Mouse (Mus musculus) hindbrain, embryonic 11.5 days (tissue): Measurements from ENCODE around the gene Ushbp1. TPM values are rescaled to one million over a fixed set of nuclear protein-coding genes. Genes with fewer than 3 reads are reported as not detected.

ENCODE experiments used
- ATAC-seq: fragments of 200-750 bp; cut with Nextera tagmentation; 2 replicates; pipeline ENCODE4 v1.8.0; 2017; ENCODE audit warnings: mild to moderate bottlenecking, moderate TSS enrichment, moderate library complexity; ENCODE audit not compliant: low FRiP score
- DNase-seq: peaks from one replicate; pipeline ENCODE4 v3.0.0-alpha.2; 2015; ENCODE audit warnings: low spot score
- H3K27ac ChIP-seq: fragments of 300-500 bp; sonication (generic); 2 replicates; pipeline ENCODE4 v1.5.1; 2014; ENCODE audit warnings: mild to moderate bottlenecking, low read depth, low read length
- H3K27me3 ChIP-seq: fragments of 300-500 bp; sonication (generic); 2 replicates; pipeline ENCODE4 v1.6.1; 2014; ENCODE audit warnings: mild to moderate bottlenecking, low read length, moderate library complexity, mixed read lengths; ENCODE audit not compliant: control insufficient read depth, insufficient read depth
- H3K36me3 ChIP-seq: fragments of 300-500 bp; sonication (generic); 2 replicates; pipeline ENCODE4 v1.6.1; 2014; ENCODE audit warnings: mild to moderate bottlenecking, low read length, moderate library complexity, mixed read lengths; ENCODE audit not compliant: control insufficient read depth, insufficient read depth
- H3K4me1 ChIP-seq: fragments of 300-500 bp; sonication (generic); replicated peaks from 2 replicates; pipeline ENCODE4 v1.6.1; 2014; ENCODE audit warnings: low read length, mixed read lengths; ENCODE audit not compliant: control insufficient read depth, insufficient read depth
- H3K4me2 ChIP-seq: fragments of 300-500 bp; sonication (generic); replicated peaks from 2 replicates; pipeline ENCODE4 v1.6.1; 2014; ENCODE audit warnings: mild to moderate bottlenecking, low read depth, low read length
- H3K4me3 ChIP-seq: fragments of 300-500 bp; sonication (generic); 2 replicates; pipeline ENCODE4 v1.5.1; 2014; ENCODE audit warnings: low read depth, low read length
- H3K9ac ChIP-seq: fragments of 300-500 bp; sonication (generic); 2 replicates; pipeline ENCODE4 v1.6.1; 2014; ENCODE audit warnings: low read depth, low read length
- H3K9me3 ChIP-seq: fragments of 300-500 bp; sonication (generic); 2 replicates; pipeline ENCODE4 v1.6.1; 2016; ENCODE audit warnings: low read length; ENCODE audit not compliant: control insufficient read depth
- WGBS: fragments of 180-500 bp; shearing (Covaris S2); extraction: QIAGEN DNeasy Blood & Tissue Kit; methylation state at CpG from one replicate; pipeline ENCODE4 v1.1.7; 2014; 5-methylcytosine and 5-hydroxymethylcytosine counted together
- polyA plus RNA-seq: library from polyadenylated mRNA; unstranded; fragments of >200 nt; fragmentation: Nextera tagmentation; extraction: Ambion mirVana; gene quantifications from 2 replicates; pipeline ENCODE4 v1.2.1, GENCODE M21; 2014

Gene Ushbp1
- polyA plus RNA-seq, 1 experiment from 2014 or later = 3.6 TPM

GRCm38 (mm10) chr8:71369040-71369718 is 26.4 kb downstream of the Ushbp1 start:
- ATAC-seq = no peak
- 92% methylated on average over 10 of the region's 10 CpGs for WGBS

GRCm38 (mm10) chr8:71368366-71368765 is 27.2 kb downstream of the Ushbp1 start:
- Histone ChIP-seq H3K9ac (no peak overlapping the region), H3K27me3 (no peaks in the 10 kb centered on the region), H3K9me3 (no peaks in the 10 kb centered on the region), H3K4me2 (no peak overlapping the region), H3K4me1 (peaks cover 4% of the 10 kb centered on the region), H3K4me3 (no peak overlapping the region), H3K36me3 (no peaks in the 10 kb centered on the region), H3K27ac (no peak overlapping the region)
- DNase-seq (no peak), ATAC-seq (no peak)

More at GRCm38 (mm10) chr8:71369040-71369718, 26.4 kb downstream of the Ushbp1 start:
- Histone ChIP-seq H3K27ac (no peak overlapping the region), H3K9me3 (no peaks in the 10 kb centered on the region), H3K27me3 (no peaks in the 10 kb centered on the region), H3K4me1 (peaks cover 4% of the 10 kb centered on the region), H3K4me3 (peak overlapping the region; percentile 1; the same call in 1 of the 2 replicates), H3K4me2 (no peak overlapping the region), H3K9ac (no peak overlapping the region), H3K36me3 (no peaks in the 10 kb centered on the region)
- DNase-seq = no peak

GRCm38 (mm10) chr8:71367529-71368176 is 27.9 kb downstream of the Ushbp1 start:
- H3K27me3 ChIP-seq = no peaks in the 10 kb centered on the region
- peak overlapping the region; percentile 47 for H3K4me3 ChIP-seq
- H3K9me3 ChIP-seq = no peaks in the 10 kb centered on the region
- H3K9ac ChIP-seq = peak overlapping the region; percentile 19
- WGBS = 56% methylated on average over 17 of the region's 17 CpGs
- H3K27ac ChIP-seq = peak overlapping the region; percentile 48; the same call in 1 of the 2 replicates
- H3K36me3 ChIP-seq = no peaks in the 10 kb centered on the region
- DNase-seq (no peak), ATAC-seq (no peak)
- H3K4me2 ChIP-seq = peak overlapping the region; percentile 66
- peaks cover 4% of the 10 kb centered on the region for H3K4me1 ChIP-seq

GRCm38 (mm10) chr8:71366771-71367528 is 28.7 kb downstream of the Ushbp1 start, which contains the start of gene Use1:
Gene Use1, plus strand, starts transcription at chr8:71366848.
- H3K9me3 ChIP-seq = no peaks in the 10 kb centered on the region
- ATAC-seq = peak; percentile 81
- peaks cover 4% of the 10 kb centered on the region for H3K4me1 ChIP-seq
- H3K27ac ChIP-seq = peak within 1 kb of the TSS; percentile 48
- DNase-seq = peak; percentile 92
- H3K9ac ChIP-seq = peak within 1 kb of the TSS; percentile 19
- H3K4me3 ChIP-seq = peak within 1 kb of the TSS; percentile 47
- no peaks in the 10 kb centered on the region for H3K27me3 ChIP-seq
- H3K36me3 ChIP-seq = no peaks in the 10 kb centered on the region
- under 1% methylated on average over 56 of the region's 56 CpGs for WGBS
- H3K4me2 ChIP-seq = peak within 1 kb of the TSS; percentile 66

GRCm38 (mm10) chr8:71358026-71358425 is 37.6 kb downstream of the Ushbp1 start:
- H3K27ac ChIP-seq = no peak overlapping the region
- no peak overlapping the region for H3K4me3 ChIP-seq
- 89% methylated on average over 3 of the region's 3 CpGs for WGBS

GRCm38 (mm10) chr8:71351520-71351919 is 44.1 kb downstream of the Ushbp1 start:
- no peak overlapping the region for H3K27ac ChIP-seq
- no peaks in the 10 kb centered on the region for H3K27me3 ChIP-seq
- H3K4me1 ChIP-seq = no peaks in the 10 kb centered on the region
- H3K9ac ChIP-seq = no peak overlapping the region
- H3K4me3 ChIP-seq = no peak overlapping the region
- 92% methylated on average over 1 of the region's 1 CpGs for WGBS
- no peak for ATAC-seq
- H3K36me3 ChIP-seq = peaks cover 12% of the 10 kb centered on the region
- no peak overlapping the region for H3K4me2 ChIP-seq
- no peak for DNase-seq
- no peaks in the 10 kb centered on the region for H3K9me3 ChIP-seq

More at GRCm38 (mm10) chr8:71358026-71358425, 37.6 kb downstream of the Ushbp1 start:
- Histone ChIP-seq H3K4me1 (no peaks in the 10 kb centered on the region), H3K4me2 (no peak overlapping the region), H3K36me3 (0 out of 2 replicates have a peak, but pooled peaks cover 6% of the 10 kb centered on the region), H3K9me3 (no peaks in the 10 kb centered on the region), H3K9ac (no peak overlapping the region), H3K27me3 (no peaks in the 10 kb centered on the region)
- DNase-seq (no peak), ATAC-seq (no peak)

- no peaks in the 10 kb centered on the region for H3K9me3 ChIP-seq
- ATAC-seq (no peak), DNase-seq (no peak)
- no peak overlapping the region for H3K4me2 ChIP-seq
- H3K4me3 ChIP-seq = no peak overlapping the region
- H3K4me1 ChIP-seq = no peaks in the 10 kb centered on the region
- H3K9ac ChIP-seq = no peak overlapping the region
- no peaks in the 10 kb centered on the region for H3K27me3 ChIP-seq
- 80% methylated on average over 3 of the region's 3 CpGs for WGBS
- peaks cover 16% of the 10 kb centered on the region for H3K36me3 ChIP-seq
- no peak overlapping the region for H3K27ac ChIP-seq
Observed at GRCm38 (mm10) chr8:71351117-71351516, 44.5 kb downstream of the Ushbp1 start.

- ATAC-seq (no peak), DNase-seq (no peak)
- Histone ChIP-seq H3K27ac (no peak overlapping the region), H3K27me3 (no peaks in the 10 kb centered on the region), H3K4me2 (no peak overlapping the region), H3K36me3 (peaks cover 15% of the 10 kb centered on the region), H3K4me3 (no peak overlapping the region), H3K9me3 (no peaks in the 10 kb centered on the region), H3K4me1 (no peaks in the 10 kb centered on the region), H3K9ac (no peak overlapping the region)
- whole genome bisulfite sequencing = 88% methylated on average over 1 of the region's 1 CpGs
Observed at GRCm38 (mm10) chr8:71346581-71346980, 49.0 kb downstream of the Ushbp1 start.
